Mouse (Mus musculus) kidney, embryonic 16.5 days (tissue): ENCODE data around the gene Btbd35f18. TPM values are rescaled to one million over a fixed set of nuclear protein-coding genes. Genes with fewer than 3 reads are reported as not detected.
"Not testable (repeated sequence)": the region's sequence is repeated elsewhere in the genome, so short reads cannot be mapped to it uniquely, and the experiment has no call there.

Source experiments
- ATAC-seq: fragments of 200-750 bp; cut with Nextera tagmentation; 2 replicates; pipeline ENCODE4 v1.8.0; 2017; ENCODE audit warnings: moderate TSS enrichment; ENCODE audit not compliant: low FRiP score, low TSS enrichment
- H3K27ac ChIP-seq: fragments of 300-500 bp; sonication (generic); 2 replicates; pipeline ENCODE4 v1.5.1; 2014; ENCODE audit warnings: low read length
- H3K27me3 ChIP-seq: fragments of 300-500 bp; sonication (generic); 2 replicates; pipeline ENCODE4 v1.6.1; 2014; ENCODE audit warnings: low read length, control low read depth, mixed read lengths; ENCODE audit not compliant: insufficient read depth
- H3K36me3 ChIP-seq: fragments of 300-500 bp; sonication (generic); 2 replicates; pipeline ENCODE4 v1.6.1; 2014; ENCODE audit warnings: low read length, control low read depth, mixed read lengths; ENCODE audit not compliant: insufficient read depth
- H3K4me1 ChIP-seq: fragments of 300-500 bp; sonication (generic); 2 replicates; pipeline ENCODE4 v1.6.1; 2014; ENCODE audit warnings: low read length, control low read depth, mixed read lengths; ENCODE audit not compliant: insufficient read depth
- H3K4me2 ChIP-seq: fragments of 300-500 bp; sonication (generic); replicated peaks from 2 replicates; pipeline ENCODE4 v1.6.1; 2014; ENCODE audit warnings: low read depth, low read length
- H3K4me3 ChIP-seq: fragments of 300-500 bp; sonication (generic); 2 replicates; pipeline ENCODE4 v1.5.1; 2014; ENCODE audit warnings: mild to moderate bottlenecking, low read length
- H3K9ac ChIP-seq: fragments of 300-500 bp; sonication (generic); replicated peaks from 2 replicates; pipeline ENCODE4 v1.6.1; 2014; ENCODE audit warnings: low read length
- H3K9me3 ChIP-seq: fragments of 300-500 bp; sonication (generic); 2 replicates; pipeline ENCODE4 v1.6.1; 2016; ENCODE audit warnings: low read length, control low read depth
- WGBS: fragments of 180-500 bp; shearing (Covaris S2); extraction: QIAGEN DNeasy Blood & Tissue Kit; methylation state at CpG from one replicate; pipeline ENCODE4 v1.1.7; 2014; 5-methylcytosine and 5-hydroxymethylcytosine counted together
- polyA plus RNA-seq: library from polyadenylated mRNA; unstranded; fragments of >200 nt; fragmentation: Nextera tagmentation; extraction: Ambion mirVana; gene quantifications from 2 replicates; pipeline ENCODE4 v1.2.1, GENCODE M21; 2015

Btbd35f18 gene
- polyA plus RNA-seq, result not detected in 2 replicates

DNA sequence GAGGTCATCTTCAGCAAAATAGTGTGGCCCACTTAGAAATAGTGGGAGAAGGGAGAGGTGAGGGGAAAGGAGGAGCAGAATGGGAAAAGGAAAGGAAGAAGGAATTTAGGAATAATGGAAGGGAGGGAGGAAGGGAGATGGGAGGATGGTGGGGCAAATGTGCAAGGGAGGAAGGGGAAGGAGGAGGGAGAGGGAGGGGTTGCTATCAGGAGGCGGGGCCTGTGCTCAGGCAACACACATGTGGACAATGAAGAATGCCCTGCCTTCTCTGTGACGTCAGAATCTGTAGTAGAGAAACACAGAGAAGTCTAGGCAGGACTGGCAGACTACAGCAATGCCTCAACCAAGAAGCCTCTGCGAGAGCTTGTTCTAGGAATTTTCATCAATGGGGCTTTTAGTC lies at the start of gene Btbd35f18:
Gene Btbd35f18, plus strand, starts transcription at position 301 of the 400 bp plus-strand sequence.
- not testable (repeated sequence) for H3K36me3 ChIP-seq, H3K27ac ChIP-seq, H3K9ac ChIP-seq, H3K9me3 ChIP-seq, H3K27me3 ChIP-seq, ATAC-seq, H3K4me3 ChIP-seq, H3K4me2 ChIP-seq, H3K4me1 ChIP-seq
- no CpG with 5 or more reads among the region's 3 CpGs for WGBS

Other genes with a start within 250 kb of the Btbd35f18 start
- gene Btbd35f10, start 52.7 kb downstream of the Btbd35f18 start, polyA plus RNA-seq, result not detected in 2 replicates